Mouse (Mus musculus) hindbrain, embryonic 13.5 days (tissue): ENCODE data around the gene Reep6. TPM values are rescaled to one million over a fixed set of nuclear protein-coding genes. Genes with fewer than 3 reads are reported as not detected.

Source experiments
- ATAC-seq: fragments of 200-750 bp; cut with Nextera tagmentation; 2 replicates; pipeline ENCODE4 v1.8.0; 2017; ENCODE audit warnings: moderate TSS enrichment; ENCODE audit not compliant: low FRiP score
- H3K27ac ChIP-seq: fragments of 300-500 bp; sonication (generic); 2 replicates; pipeline ENCODE4 v1.5.1; 2015; ENCODE audit warnings: inconsistent platforms, mild to moderate bottlenecking, moderate library complexity
- H3K27me3 ChIP-seq: fragments of 300-500 bp; sonication (generic); 2 replicates; pipeline ENCODE4 v1.6.1; 2015; ENCODE audit warnings: mild to moderate bottlenecking, inconsistent platforms
- H3K36me3 ChIP-seq: fragments of 300-500 bp; sonication (generic); 2 replicates; pipeline ENCODE4 v1.6.1; 2015; ENCODE audit warnings: mild to moderate bottlenecking, inconsistent platforms
- H3K4me1 ChIP-seq: fragments of 300-500 bp; sonication (generic); replicated peaks from 2 replicates; pipeline ENCODE4 v1.6.1; 2015; ENCODE audit warnings: inconsistent platforms
- H3K4me2 ChIP-seq: fragments of 300-500 bp; sonication (generic); 2 replicates; pipeline ENCODE4 v1.6.1; 2015; ENCODE audit warnings: inconsistent platforms, mild to moderate bottlenecking, moderate library complexity
- H3K4me3 ChIP-seq: fragments of 300-500 bp; sonication (generic); 2 replicates; pipeline ENCODE4 v1.5.1; 2015; ENCODE audit warnings: mild to moderate bottlenecking, inconsistent platforms
- H3K9ac ChIP-seq: fragments of 300-500 bp; sonication (generic); 2 replicates; pipeline ENCODE4 v1.6.1; 2015; ENCODE audit warnings: mild to moderate bottlenecking, inconsistent platforms
- H3K9me3 ChIP-seq: fragments of 300-500 bp; sonication (generic); 2 replicates; pipeline ENCODE4 v1.6.1; 2016; ENCODE audit warnings: inconsistent platforms
- WGBS: fragments of 180-500 bp; shearing (Covaris S2); methylation state at CpG from one replicate; pipeline ENCODE4 v1.1.7; 2015; 5-methylcytosine and 5-hydroxymethylcytosine counted together
- polyA plus RNA-seq: library from polyadenylated mRNA; unstranded; fragments of >200 nt; fragmentation: Nextera tagmentation; extraction: Ambion mirVana; gene quantifications from 2 replicates; pipeline ENCODE4 v1.2.1, GENCODE M21; 2015

Gene Reep6
- polyA plus RNA-seq, 1 experiment from 2014 or later = 3.1 TPM

DNA sequence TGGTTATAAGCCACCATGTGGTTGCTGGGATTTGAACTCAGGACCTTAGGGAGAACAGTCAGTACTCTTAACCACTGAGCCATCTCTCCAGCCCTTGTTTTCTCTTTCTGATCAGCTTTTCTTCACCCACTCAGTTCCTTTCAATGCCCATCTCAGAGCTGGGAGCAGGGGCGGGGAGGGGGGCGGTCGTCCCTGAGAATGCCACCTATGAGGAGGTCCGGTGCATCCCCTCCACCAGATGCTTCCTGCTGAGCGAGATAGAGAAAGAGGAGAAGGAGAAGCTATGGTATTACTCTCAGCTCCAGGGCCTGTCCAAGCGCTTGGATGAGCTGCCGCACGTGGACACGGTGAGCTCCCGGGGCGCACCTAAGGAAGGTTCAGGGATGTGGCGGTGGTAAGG is 25.3 kb upstream of the Reep6 start:
- ATAC-seq = no peak
- H3K36me3 ChIP-seq = peaks cover 76% of the 10 kb centered on the region
- no peaks in the 10 kb centered on the region for H3K27me3 ChIP-seq
- H3K4me3 ChIP-seq = peak overlapping the region; percentile 15
- WGBS = 32% methylated on average over 12 of the region's 12 CpGs
- peak overlapping the region; percentile 58 for H3K9ac ChIP-seq
- peaks cover 78% of the 10 kb centered on the region for H3K4me1 ChIP-seq
- H3K27ac ChIP-seq = no peak overlapping the region
- no peaks in the 10 kb centered on the region for H3K9me3 ChIP-seq
- peak overlapping the region; percentile 46 for H3K4me2 ChIP-seq

DNA sequence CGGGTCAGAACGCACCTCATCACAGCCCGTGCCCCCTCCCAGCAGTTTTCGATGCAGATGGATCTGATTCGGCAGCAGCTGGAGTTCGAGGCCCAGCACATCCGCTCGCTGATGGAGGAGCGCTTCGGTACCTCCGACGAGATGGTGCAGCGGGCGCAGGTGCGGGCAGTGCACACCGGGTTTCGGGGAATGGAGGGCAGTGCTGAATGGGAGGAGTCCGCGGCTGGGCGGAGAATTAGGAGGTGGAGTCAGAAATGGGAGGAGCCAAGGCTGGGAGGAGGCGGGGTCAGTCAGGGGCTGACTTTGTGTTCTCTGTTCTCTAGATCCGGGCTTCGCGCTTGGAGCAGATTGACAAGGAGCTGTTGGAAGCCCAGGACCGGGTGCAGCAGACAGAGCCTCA is 24.9 kb upstream of the Reep6 start:
- ATAC-seq = no peak
- Histone ChIP-seq H3K9me3 (no peaks in the 10 kb centered on the region), H3K36me3 (peaks cover 80% of the 10 kb centered on the region), H3K4me2 (peak overlapping the region; percentile 46), H3K27me3 (no peaks in the 10 kb centered on the region), H3K4me3 (peak overlapping the region; percentile 15), H3K4me1 (peaks cover 75% of the 10 kb centered on the region), H3K27ac (no peak overlapping the region), H3K9ac (peak overlapping the region; percentile 58)
- 25% methylated on average over 25 of the region's 25 CpGs for WGBS

- H3K4me2 ChIP-seq = no peak overlapping the region
- no peak overlapping the region for H3K9ac ChIP-seq
- peaks cover 3% of the 10 kb centered on the region; the same call in 1 of the 2 replicates for H3K27me3 ChIP-seq
- H3K4me3 ChIP-seq = no peak overlapping the region
- 88% methylated on average over 16 of the region's 16 CpGs for WGBS
- H3K27ac ChIP-seq = no peak overlapping the region
- no peak for ATAC-seq
- no peaks in the 10 kb centered on the region for H3K9me3 ChIP-seq
- H3K36me3 ChIP-seq = peaks cover 100% of the 10 kb centered on the region
- H3K4me1 ChIP-seq = peaks cover 59% of the 10 kb centered on the region
Measured at GRCm38 (mm10) chr10:80311560-80311959, 18.2 kb upstream of the Reep6 start.

GRCm38 (mm10) chr10:80312586-80313504 is 16.9 kb upstream of the Reep6 start:
- peak; percentile 7; the same call in 1 of the 2 replicates for ATAC-seq
- peaks cover 3% of the 10 kb centered on the region; the same call in 1 of the 2 replicates for H3K27me3 ChIP-seq
- no peaks in the 10 kb centered on the region for H3K9me3 ChIP-seq
- peaks cover 100% of the 10 kb centered on the region for H3K36me3 ChIP-seq
- 0 out of 2 replicates have a peak overlapping the region, but pooled peaks have one; percentile 4 for H3K4me3 ChIP-seq
- H3K9ac ChIP-seq = 0 out of 2 replicates have a peak overlapping the region, but pooled peaks have one; percentile 5
- peaks cover 61% of the 10 kb centered on the region for H3K4me1 ChIP-seq
- no peak overlapping the region for H3K4me2 ChIP-seq
- WGBS = 71% methylated on average over 54 of the region's 54 CpGs
- no peak overlapping the region for H3K27ac ChIP-seq

GRCm38 (mm10) chr10:80313627-80314201 is 16.0 kb upstream of the Reep6 start:
- 57% methylated on average over 20 of the region's 20 CpGs for WGBS

DNA sequence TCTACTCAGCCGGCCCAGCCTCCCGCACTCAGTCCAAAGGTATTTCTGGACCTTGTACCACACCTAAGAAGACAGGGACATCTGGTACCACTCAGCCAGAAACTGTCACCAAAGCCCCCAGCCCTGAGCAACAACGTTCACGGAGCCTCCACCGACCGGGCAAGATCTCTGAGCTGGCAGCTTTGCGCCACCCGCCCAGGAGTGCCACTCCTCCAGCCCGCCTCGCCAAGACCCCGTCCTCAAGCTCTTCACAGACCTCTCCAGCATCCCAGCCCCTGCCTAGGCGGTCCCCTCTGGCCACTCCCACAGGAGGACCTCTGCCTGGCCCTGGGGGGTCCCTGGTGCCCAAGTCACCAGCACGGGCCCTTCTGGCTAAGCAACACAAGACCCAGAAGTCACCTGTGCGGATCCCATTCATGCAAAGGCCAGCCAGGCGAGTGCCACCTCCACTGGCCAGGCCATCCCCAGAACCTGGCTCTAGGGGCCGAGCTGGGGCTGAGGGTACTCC is 15.2 kb upstream of the Reep6 start:
- H3K9ac ChIP-seq = peak overlapping the region; percentile 19
- H3K4me2 ChIP-seq = no peak overlapping the region
- no peaks in the 10 kb centered on the region for H3K9me3 ChIP-seq
- no peak for ATAC-seq
- WGBS = 63% methylated on average over 16 of the region's 16 CpGs
- no peak overlapping the region for H3K4me3 ChIP-seq
- H3K27me3 ChIP-seq = peaks cover 3% of the 10 kb centered on the region; the same call in 1 of the 2 replicates
- no peak overlapping the region for H3K27ac ChIP-seq
- peaks cover 73% of the 10 kb centered on the region for H3K4me1 ChIP-seq
- H3K36me3 ChIP-seq = peaks cover 96% of the 10 kb centered on the region

More at GRCm38 (mm10) chr10:80313627-80314201, 16.0 kb upstream of the Reep6 start:
- Histone ChIP-seq H3K4me1 (peaks cover 65% of the 10 kb centered on the region), H3K9me3 (no peaks in the 10 kb centered on the region), H3K27ac (no peak overlapping the region), H3K27me3 (peaks cover 3% of the 10 kb centered on the region; the same call in 1 of the 2 replicates), H3K4me3 (no peak overlapping the region), H3K4me2 (no peak overlapping the region), H3K9ac (peak overlapping the region; percentile 19; the same call in 1 of the 2 replicates), H3K36me3 (peaks cover 100% of the 10 kb centered on the region)
- ATAC-seq = no peak

DNA sequence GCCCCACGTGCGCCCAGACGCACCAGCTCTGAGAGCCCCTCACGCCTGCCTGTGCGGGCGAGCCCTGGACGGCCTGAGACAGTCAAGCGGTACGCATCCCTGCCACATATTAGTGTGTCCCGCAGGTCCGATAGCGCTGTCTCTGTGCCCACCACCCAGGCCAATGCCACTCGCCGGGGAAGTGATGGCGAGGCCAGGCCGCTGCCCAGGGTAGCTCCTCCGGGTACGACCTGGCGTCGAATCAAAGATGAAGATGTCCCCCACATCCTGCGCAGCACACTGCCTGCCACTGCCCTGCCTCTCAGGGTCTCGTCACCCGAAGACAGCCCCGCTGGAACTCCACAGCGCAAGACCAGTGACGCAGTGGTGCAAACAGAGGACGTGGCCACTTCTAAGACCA is 14.4 kb upstream of the Reep6 start:
- H3K36me3 ChIP-seq = peaks cover 89% of the 10 kb centered on the region
- H3K4me1 ChIP-seq = peaks cover 78% of the 10 kb centered on the region
- peaks cover 3% of the 10 kb centered on the region; the same call in 1 of the 2 replicates for H3K27me3 ChIP-seq
- peak overlapping the region; percentile 45; the same call in 1 of the 2 replicates for H3K27ac ChIP-seq
- H3K4me3 ChIP-seq = no peak overlapping the region
- 52% methylated on average over 27 of the region's 27 CpGs for WGBS
- no peaks in the 10 kb centered on the region for H3K9me3 ChIP-seq
- peak overlapping the region; percentile 24; the same call in 1 of the 2 replicates for H3K9ac ChIP-seq
- ATAC-seq = no peak
- H3K4me2 ChIP-seq = no peak overlapping the region

DNA sequence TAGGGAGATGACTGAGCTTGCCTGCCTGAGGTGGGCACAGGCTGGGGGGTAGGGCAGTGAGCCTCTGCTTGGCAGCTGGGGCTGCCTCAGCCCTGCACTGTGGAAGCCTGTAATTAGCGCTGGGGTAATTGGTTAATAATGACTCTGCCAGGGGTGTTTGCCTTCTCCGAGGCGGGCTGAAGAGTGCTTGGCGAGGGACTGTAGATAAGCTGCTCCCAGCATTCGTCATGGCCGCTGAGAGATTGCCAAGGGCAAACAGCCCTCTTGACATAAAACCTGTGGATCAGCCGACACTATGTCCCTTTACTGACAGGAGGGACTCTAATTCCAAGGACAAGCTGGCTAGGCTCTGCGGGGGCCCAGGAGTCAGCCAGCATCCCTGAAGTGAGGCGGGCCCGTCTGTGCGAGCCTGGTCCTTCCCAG is 13.4 kb upstream of the Reep6 start:
- Histone ChIP-seq H3K4me3 (no peak overlapping the region), H3K9ac (peak overlapping the region; percentile 26; the same call in 1 of the 2 replicates), H3K9me3 (no peaks in the 10 kb centered on the region), H3K4me1 (peaks cover 78% of the 10 kb centered on the region), H3K4me2 (no peak overlapping the region), H3K27me3 (peaks cover 3% of the 10 kb centered on the region; the same call in 1 of the 2 replicates), H3K36me3 (peaks cover 78% of the 10 kb centered on the region), H3K27ac (peak overlapping the region; percentile 45; the same call in 1 of the 2 replicates)
- ATAC-seq = peak; percentile 6; the same call in 1 of the 2 replicates
- 36% methylated on average over 11 of the region's 11 CpGs for WGBS

- Histone ChIP-seq H3K4me1 (peaks cover 74% of the 10 kb centered on the region), H3K9me3 (no peaks in the 10 kb centered on the region), H3K36me3 (peaks cover 72% of the 10 kb centered on the region), H3K4me2 (no peak overlapping the region), H3K9ac (no peak overlapping the region), H3K27ac (peak overlapping the region; percentile 15; the same call in 1 of the 2 replicates), H3K27me3 (peaks cover 3% of the 10 kb centered on the region; the same call in 1 of the 2 replicates), H3K4me3 (no peak overlapping the region)
- no peak for ATAC-seq
- WGBS = 53% methylated on average over 10 of the region's 10 CpGs
Measured at GRCm38 (mm10) chr10:80317011-80317410, 12.7 kb upstream of the Reep6 start.

- Histone ChIP-seq H3K36me3 (peaks cover 38% of the 10 kb centered on the region), H3K9me3 (no peaks in the 10 kb centered on the region), H3K4me3 (peak within 1 kb of the TSS; percentile 71), H3K9ac (peak within 1 kb of the TSS; percentile 83), H3K27ac (peak within 1 kb of the TSS; percentile 68), H3K4me2 (peak within 1 kb of the TSS; percentile 98), H3K4me1 (peaks cover 57% of the 10 kb centered on the region), H3K27me3 (peaks cover 25% of the 10 kb centered on the region)
- ATAC-seq = peak; percentile 33
- under 1% methylated on average over 34 of the region's 34 CpGs for WGBS
Measured at GRCm38 (mm10) chr10:80320340-80320760, 9.4 kb upstream of the Reep6 start, which contains the start of gene 2310011J03Rik. Gene 2310011J03Rik, minus strand, starts transcription at chr10:80320537.

DNA sequence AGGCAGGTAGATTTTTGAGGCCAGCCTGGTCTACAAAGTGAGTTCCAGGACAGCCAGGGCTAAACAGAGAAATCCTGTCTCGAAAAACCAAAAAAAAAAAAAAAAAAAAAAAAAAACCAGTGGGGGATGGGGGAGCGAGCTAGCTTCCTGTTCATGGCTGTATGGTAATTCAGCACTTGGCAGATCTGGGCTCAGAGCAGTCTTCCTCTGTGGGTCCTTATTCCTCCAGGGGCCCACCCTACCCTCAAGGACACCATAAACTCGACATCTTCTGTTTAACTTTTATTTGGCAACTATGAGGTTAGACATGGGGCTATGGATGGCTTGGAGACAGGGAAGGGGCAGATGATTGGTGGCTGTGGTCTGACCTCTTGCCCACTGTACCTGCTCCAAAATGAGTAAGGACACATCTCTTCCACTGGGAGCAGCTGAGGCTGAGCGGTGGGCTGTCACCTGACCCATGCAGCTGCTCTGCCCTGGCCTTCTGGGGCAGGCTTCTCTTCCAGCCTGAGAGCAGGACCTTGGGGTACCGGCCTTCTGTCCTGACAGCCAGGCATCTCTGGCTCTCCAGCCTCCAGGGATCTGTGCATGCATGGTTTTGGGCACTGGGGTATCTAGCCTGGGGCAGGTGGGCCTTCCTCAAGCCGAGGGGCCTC is 8.6 kb upstream of the Reep6 start:
- peaks cover 49% of the 10 kb centered on the region for H3K4me1 ChIP-seq
- H3K4me2 ChIP-seq = no peak overlapping the region

More for the DNA sequence above, 8.6 kb upstream of the Reep6 start:
- Histone ChIP-seq H3K9ac (no peak overlapping the region), H3K27me3 (peaks cover 31% of the 10 kb centered on the region), H3K9me3 (no peaks in the 10 kb centered on the region), H3K27ac (no peak overlapping the region), H3K4me3 (no peak overlapping the region), H3K36me3 (peaks cover 30% of the 10 kb centered on the region)
- 84% methylated on average over 6 of the region's 6 CpGs for WGBS
- no peak for ATAC-seq
